Comparison of ENCODE assay signal across 34 mouse cellular contexts in genomic region chr2:104709786-104710337, GRCm38 (mm10). TPM values are rescaled to one million over a fixed set of nuclear protein-coding genes. Genes with fewer than 3 reads are reported as not detected.
DNase-seq lines count a peak whose midpoint lies in the region; ATAC-seq and TF ChIP-seq lines count a peak whose summit lies in the region.
"Had no signal": no experiment of that assay in that cellular context is flagged by ENCODE, and none has a peak within 500 bp of the region (broad histone marks: within the 10 kb centered on the region; RNA-seq: fewer than 3 reads in every experiment).

No protein-coding gene starts in this region.

- TF ChIP-seq RAD21 in MEL (IDR thresholded peaks at IDR 0.05; ENCODE audit: low read depth, low read length) = no peak

- peaks cover 21% of the 10 kb centered on the region for H3K36me3 ChIP-seq in hindbrain, embryonic 10.5 days
- no peaks in the 10 kb centered on the region for H3K36me3 ChIP-seq in hindbrain, embryonic 11.5 days (ENCODE audit: control insufficient read depth, insufficient read depth, low read length)
- H3K36me3 ChIP-seq in midbrain, embryonic 14.5 days (ENCODE audit: control insufficient read depth, insufficient read depth, low read length) = peaks cover 15% of the 10 kb centered on the region
- H3K36me3 ChIP-seq in midbrain, embryonic 10.5 days = peaks cover 21% of the 10 kb centered on the region
- peaks cover 0 to 13% of the 10 kb centered on the region in 2 experiments; a peak in 2 of 4 replicates for H3K36me3 ChIP-seq in MEL (ENCODE audit: control insufficient read depth in 1 of 2, insufficient read depth in 2 of 2, low read length in 2 of 2)

- no peak for ATAC-seq in hindbrain, embryonic 11.5 days (ENCODE audit: low FRiP score)
- no peak for ATAC-seq in midbrain, embryonic 14.5 days (ENCODE audit: low FRiP score, low TSS enrichment)
- no peak for ATAC-seq in frontal cortex, adult (ENCODE audit: low TSS enrichment)
- ATAC-seq: activated CD4-positive, CD25-positive, alpha-beta regulatory T cell, adult 4 months; forebrain, embryonic 13.5 days; intestine, postnatal 0 days had no signal

- no peak for DNase-seq in hindbrain, embryonic 10.5 days (ENCODE audit: low spot score)
- no peak for DNase-seq in hindbrain, embryonic 11.5 days (ENCODE audit: low spot score)
- no peak for DNase-seq in midbrain, embryonic 14.5 days
- no peak for DNase-seq in midbrain, embryonic 10.5 days (ENCODE audit: low spot score)
- no peak for DNase-seq in MEL (ENCODE audit: low read depth, low spot score)
- no peak for DNase-seq in layer of hippocampus, adult 9-11 months
- DNase-seq: adrenal gland, adult 2 months; adrenal gland, postnatal 36 days; cerebellum, adult 2 months; gastrocnemius, postnatal 14 days; heart, adult 11 months; heart, postnatal 4 days; kidney, adult 9 months; kidney, postnatal 10 days; liver; lung, adult 2 months; right cerebral cortex, adult 18-20 months; spleen, adult 18-20 months; thymus, adult 2 months; thymus, postnatal 36 days had no signal

- peak in 1 of 3 experiments; percentile 6; a peak in 1 of 6 replicates for TF ChIP-seq CTCF in MEL (IDR thresholded peaks at IDR 0.05 in 2 of 3, conservative IDR thresholded peaks at IDR 0.05 in 1 of 3; ENCODE audit: control insufficient read depth in 1 of 3, insufficient read depth in 1 of 3, low read depth in 2 of 3, low read length in 3 of 3, poor library complexity in 1 of 3, severe bottlenecking in 1 of 3)

- no peak overlapping the region for H3K9ac ChIP-seq in hindbrain, embryonic 11.5 days (ENCODE audit: low read depth, low read length)
- H3K9ac ChIP-seq in midbrain, embryonic 14.5 days (replicated peaks; ENCODE audit: low read length) = no peak overlapping the region
- H3K9ac ChIP-seq in MEL (ENCODE audit: control insufficient read depth, low read depth, low read length, poor library complexity, severe bottlenecking) = no peak overlapping the region
- H3K9ac ChIP-seq: forebrain, embryonic 13.5 days; liver, embryonic 14.5 days had no signal

- H3K4me3 ChIP-seq in hindbrain, embryonic 10.5 days = peak overlapping the region; percentile 89; the same call in 1 of the 2 replicates
- no peak overlapping the region for H3K4me3 ChIP-seq in hindbrain, embryonic 11.5 days (ENCODE audit: low read depth, low read length)
- no peak overlapping the region for H3K4me3 ChIP-seq in midbrain, embryonic 14.5 days (replicated peaks; ENCODE audit: low read depth, low read length)
- no peak overlapping the region for H3K4me3 ChIP-seq in midbrain, embryonic 10.5 days
- H3K4me3 ChIP-seq in MEL (ENCODE audit: control insufficient read depth in 1 of 2, insufficient read depth in 1 of 2, low read depth in 2 of 2, low read length in 2 of 2) = no peak overlapping the region; a peak in 1 of 4 replicates

- no peak for TF ChIP-seq EP300 in MEL (IDR thresholded peaks at IDR 0.05; ENCODE audit: low read depth in 1 of 2, low read length in 2 of 2)

- H3K4me2 ChIP-seq in hindbrain, embryonic 11.5 days (replicated peaks; ENCODE audit: low read depth, low read length) = no peak overlapping the region
- H3K4me2 ChIP-seq in midbrain, embryonic 14.5 days (ENCODE audit: low read length) = 0 out of 2 replicates have a peak overlapping the region, but pooled peaks have one; percentile 70
- H3K4me2 ChIP-seq: heart, embryonic 11.5 days had no signal

- H3K79me2 ChIP-seq in MEL (ENCODE audit: control insufficient read depth, insufficient read depth, low read length, poor library complexity) = peaks cover 14% of the 10 kb centered on the region; the same call in 1 of the 2 replicates

- H3K27ac ChIP-seq in hindbrain, embryonic 10.5 days = peak overlapping the region; percentile 60
- H3K27ac ChIP-seq in hindbrain, embryonic 11.5 days (ENCODE audit: low read depth, low read length) = no peak overlapping the region
- H3K27ac ChIP-seq in midbrain, embryonic 14.5 days (replicated peaks; ENCODE audit: low read depth, low read length) = no peak overlapping the region
- H3K27ac ChIP-seq in midbrain, embryonic 10.5 days (replicated peaks) = no peak overlapping the region
- H3K27ac ChIP-seq in MEL (ENCODE audit: control insufficient read depth, low read depth, low read length) = no peak overlapping the region
- H3K27ac ChIP-seq: forebrain, embryonic 13.5 days; liver, embryonic 14.5 days had no signal

- peaks cover 39% of the 10 kb centered on the region for H3K4me1 ChIP-seq in hindbrain, embryonic 10.5 days (replicated peaks)
- no peaks in the 10 kb centered on the region for H3K4me1 ChIP-seq in hindbrain, embryonic 11.5 days (replicated peaks; ENCODE audit: control insufficient read depth, insufficient read depth, low read length)
- peaks cover 11% of the 10 kb centered on the region for H3K4me1 ChIP-seq in midbrain, embryonic 14.5 days (ENCODE audit: control insufficient read depth, insufficient read depth, low read length)
- peaks cover 38% of the 10 kb centered on the region for H3K4me1 ChIP-seq in midbrain, embryonic 10.5 days
- H3K4me1 ChIP-seq in MEL (ENCODE audit: control insufficient read depth in 1 of 2, insufficient read depth in 2 of 2, low read length in 2 of 2) = peaks cover 13 to 14% of the 10 kb centered on the region in 2 experiments; a peak in 3 of 4 replicates

- no peaks in the 10 kb centered on the region for H3K9me3 ChIP-seq in hindbrain, embryonic 10.5 days
- H3K9me3 ChIP-seq in hindbrain, embryonic 11.5 days (ENCODE audit: control insufficient read depth, low read length) = no peaks in the 10 kb centered on the region
- H3K9me3 ChIP-seq in midbrain, embryonic 14.5 days (ENCODE audit: control insufficient read depth, low read length) = no peaks in the 10 kb centered on the region
- no peaks in the 10 kb centered on the region for H3K9me3 ChIP-seq in midbrain, embryonic 10.5 days (replicated peaks)
- H3K9me3 ChIP-seq in MEL (replicated peaks; ENCODE audit: insufficient read depth, low read length) = no peaks in the 10 kb centered on the region
- H3K9me3 ChIP-seq: forebrain, embryonic 13.5 days had no signal

- no peak for TF ChIP-seq POLR2A in MEL (IDR thresholded peaks at IDR 0.05; ENCODE audit: control insufficient read depth in 1 of 2, insufficient read depth in 1 of 2, low read depth in 1 of 2, low read length in 2 of 2, poor library complexity in 1 of 2)

- peaks cover 9% of the 10 kb centered on the region for H3K27me3 ChIP-seq in hindbrain, embryonic 10.5 days (ENCODE audit: insufficient read depth, poor library complexity, severe bottlenecking)
- no peaks in the 10 kb centered on the region for H3K27me3 ChIP-seq in hindbrain, embryonic 11.5 days (ENCODE audit: control insufficient read depth, insufficient read depth, low read length)
- no peaks in the 10 kb centered on the region for H3K27me3 ChIP-seq in midbrain, embryonic 14.5 days (ENCODE audit: control insufficient read depth, insufficient read depth, low read length)
- peaks cover 9% of the 10 kb centered on the region; the same call in 1 of the 2 replicates for H3K27me3 ChIP-seq in midbrain, embryonic 10.5 days (ENCODE audit: low read depth, poor library complexity, severe bottlenecking)
- H3K27me3 ChIP-seq in MEL (ENCODE audit: control insufficient read depth in 1 of 2, insufficient read depth in 2 of 2, low read length in 2 of 2) = no peaks in the 10 kb centered on the region
- H3K27me3 ChIP-seq: forebrain, embryonic 13.5 days had no signal

- 71% methylated on average over 6 of the region's 6 CpGs for WGBS in hindbrain, embryonic 10.5 days
- 74% methylated on average over 6 of the region's 6 CpGs for WGBS in hindbrain, embryonic 11.5 days
- WGBS in midbrain, embryonic 14.5 days = 68% methylated on average over 6 of the region's 6 CpGs
- 78% methylated on average over 6 of the region's 6 CpGs for WGBS in midbrain, embryonic 10.5 days

TF ChIP-seq in MEL, 35 proteins besides CTCF, POLR2A, EP300 and RAD21:
- TF ChIP-seq MEF2A (IDR thresholded peaks at IDR 0.05; ENCODE audit: extremely low read depth, insufficient replicate concordance, low read depth, low read length, poor library complexity, severe bottlenecking) = no peak
- TF ChIP-seq SIN3A (IDR thresholded peaks at IDR 0.05; ENCODE audit: low read length) = 0 out of 2 replicates have a peak, but pooled peaks have one; percentile 12
- peak; percentile 61 for TF ChIP-seq ZNF384 (IDR thresholded peaks at IDR 0.05; ENCODE audit: low read depth, low read length)

RNA-seq across cellular contexts. Expression of gene Tcp11l1, which starts 2.1 kb away (rescaled TPM):
- 54.5 and 64.1 TPM in 2 replicates for polyA plus RNA-seq in hindbrain, embryonic 10.5 days (2016; fragmentation: Nextera tagmentation; extraction: Ambion mirVana)
- polyA plus RNA-seq in hindbrain, embryonic 11.5 days (2014; fragmentation: Nextera tagmentation; extraction: Ambion mirVana) = 68.5 and 69.5 TPM in 2 replicates
- 66.1 and 80.2 TPM in 2 replicates for polyA plus RNA-seq in midbrain, embryonic 14.5 days (2014; fragmentation: Nextera tagmentation; extraction: Ambion mirVana)
- 58.3 and 58.7 TPM in 2 replicates for polyA plus RNA-seq in midbrain, embryonic 10.5 days (2016; fragmentation: Nextera tagmentation; extraction: Ambion mirVana)
- 26.7 and 28.6 TPM in 2 replicates for total RNA-seq in MEL (2012; rRNA removed)
- 10 to 100 TPM in 1 of 2 experiments, not detected in 1; 22.1 TPM for polyA plus RNA-seq in MEL (2012; ENCODE audit: insufficient read depth in 1 of 2, insufficient read length in 2 of 2, low read depth in 1 of 2, low replicate concordance in 2 of 2, missing spikeins in 1 of 2)

RNA-seq across cellular contexts. Expression of gene Pin1rt1, which starts 6.3 kb away (rescaled TPM):
- not detected in 2 replicates for polyA plus RNA-seq in hindbrain, embryonic 10.5 days (2016; fragmentation: Nextera tagmentation; extraction: Ambion mirVana)
- not detected in 2 replicates for polyA plus RNA-seq in hindbrain, embryonic 11.5 days (2014; fragmentation: Nextera tagmentation; extraction: Ambion mirVana)
- polyA plus RNA-seq in midbrain, embryonic 14.5 days (2014; fragmentation: Nextera tagmentation; extraction: Ambion mirVana) = not detected in 2 replicates
- polyA plus RNA-seq in midbrain, embryonic 10.5 days (2016; fragmentation: Nextera tagmentation; extraction: Ambion mirVana) = not detected in 2 replicates
- total RNA-seq in MEL (2012; rRNA removed) = not detected in 2 replicates
- under 1 TPM in 1 of 2 experiments, not detected in 1; 0.07 TPM for polyA plus RNA-seq in MEL (2012; ENCODE audit: insufficient read depth in 1 of 2, insufficient read length in 2 of 2, low read depth in 1 of 2, low replicate concordance in 2 of 2, missing spikeins in 1 of 2)
- total RNA-seq: adrenal gland, adult 2 months; adrenal gland, postnatal 36 days; gastrocnemius, postnatal 14 days; heart, postnatal 4 days; left cerebral cortex, postnatal 14 days; megakaryocyte-erythroid progenitor cell, adult 5-6 weeks; monocyte, adult 5-6 weeks had no signal
- polyA plus RNA-seq: activated CD4-positive, CD25-positive, alpha-beta regulatory T cell, adult 4 months; adrenal gland, adult 2 months; brain, embryonic 14.5 days; cortical plate, adult 2 months; forebrain, embryonic 13.5 days; heart, embryonic 11.5 days; heart, postnatal 0 days; intestine, postnatal 0 days; large intestine, adult 2 months; limb, embryonic 11.5 days; liver, embryonic 14.5 days; lung, adult 2 months; thymus, adult 2 months had no signal

RNA-seq across cellular contexts. Expression of gene Depdc7, which starts 32.8 kb away (rescaled TPM):
- 2.1 and 2.8 TPM in 2 replicates for polyA plus RNA-seq in hindbrain, embryonic 10.5 days (2016; fragmentation: Nextera tagmentation; extraction: Ambion mirVana)
- polyA plus RNA-seq in hindbrain, embryonic 11.5 days (2014; fragmentation: Nextera tagmentation; extraction: Ambion mirVana) = 2.4 TPM in 2 replicates
- polyA plus RNA-seq in midbrain, embryonic 14.5 days (2014; fragmentation: Nextera tagmentation; extraction: Ambion mirVana) = 1.1 and 1.2 TPM in 2 replicates
- 3.5 TPM in 2 replicates for polyA plus RNA-seq in midbrain, embryonic 10.5 days (2016; fragmentation: Nextera tagmentation; extraction: Ambion mirVana)
- total RNA-seq in MEL (2012; rRNA removed) = 7.1 and 8.0 TPM in 2 replicates
- polyA plus RNA-seq in MEL (2012; ENCODE audit: insufficient read depth in 1 of 2, insufficient read length in 2 of 2, low read depth in 1 of 2, low replicate concordance in 2 of 2, missing spikeins in 1 of 2) = 1 to 10 TPM in 1 of 2 experiments, not detected in 1; 8.6 TPM
- total RNA-seq: megakaryocyte-erythroid progenitor cell, adult 5-6 weeks had no signal
- polyA plus RNA-seq: activated CD4-positive, CD25-positive, alpha-beta regulatory T cell, adult 4 months had no signal
